Mouse (Mus musculus): ENCODE measurements at regions not wholly inside any gene's neighbourhood (a gene's known extent, or its start where the extent isn't known, plus 50 kb on each side); places are given as distances from the start of the nearest gene placed in this dataset.

DNA sequence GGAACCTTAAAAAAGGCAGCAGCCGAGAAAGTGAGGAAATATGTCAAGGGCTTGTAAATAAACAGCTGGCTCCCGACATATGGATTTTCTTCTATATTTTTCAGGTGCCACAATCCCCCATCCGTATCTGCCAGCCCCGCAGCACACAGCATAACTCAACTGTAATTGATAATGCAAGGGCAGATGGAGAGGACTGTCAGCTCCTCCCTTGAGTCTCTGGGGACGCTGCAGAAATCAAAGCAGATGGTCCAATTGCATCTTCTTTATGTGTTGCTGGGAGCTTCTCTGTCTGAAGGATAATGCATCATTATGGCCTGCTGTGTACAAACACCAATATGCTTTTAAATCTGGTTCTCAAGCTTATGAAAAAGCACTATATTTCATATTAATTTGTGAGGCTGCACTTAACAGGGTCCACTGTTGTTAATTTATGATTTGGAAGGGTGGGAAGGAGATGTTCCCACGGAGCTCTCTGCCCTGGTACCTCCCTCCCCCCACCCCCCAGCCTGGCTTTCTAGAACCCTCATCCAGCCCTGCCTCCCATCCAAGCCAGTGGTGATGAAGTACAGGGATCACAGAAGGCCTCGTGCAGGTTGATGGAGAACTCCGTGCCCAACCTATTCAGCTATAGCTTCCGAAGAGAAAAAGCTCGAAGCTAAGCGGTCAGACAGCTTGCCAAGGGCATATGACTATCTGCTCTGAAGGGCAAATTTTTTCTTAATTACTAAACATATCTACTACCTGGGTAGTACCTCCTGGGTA lies 603.7 kb downstream of the Tox3 start:
- DNase-seq, result no peak

GRCm38 (mm10) chr8:89738657-89739056 lies 609.5 kb downstream of the Tox3 start:
- DNase-seq, result no peak

DNA sequence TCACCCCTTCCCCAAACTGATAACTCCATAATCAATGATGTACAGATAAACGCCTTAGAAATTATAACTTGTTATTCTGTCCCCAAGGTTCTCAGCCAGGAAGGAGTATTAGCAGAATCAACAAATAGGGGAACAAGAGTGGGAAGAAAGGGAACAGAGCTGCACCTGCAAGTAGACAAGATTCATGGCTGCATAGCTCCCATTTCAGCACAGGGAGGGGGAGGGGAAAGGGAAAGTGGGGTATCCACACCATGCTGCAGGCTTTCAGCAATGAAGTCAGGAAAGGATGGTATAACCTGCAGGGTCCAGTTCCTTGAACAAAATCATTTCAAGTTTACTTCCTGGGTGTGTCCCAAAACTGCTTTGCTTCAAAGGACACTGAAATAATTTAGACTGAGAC lies 610.5 kb downstream of the Tox3 start:
- no peak for DNase-seq

GRCm38 (mm10) chr8:89727252-89727651 lies 620.9 kb downstream of the Tox3 start:
- DNase-seq, result no peak

DNA sequence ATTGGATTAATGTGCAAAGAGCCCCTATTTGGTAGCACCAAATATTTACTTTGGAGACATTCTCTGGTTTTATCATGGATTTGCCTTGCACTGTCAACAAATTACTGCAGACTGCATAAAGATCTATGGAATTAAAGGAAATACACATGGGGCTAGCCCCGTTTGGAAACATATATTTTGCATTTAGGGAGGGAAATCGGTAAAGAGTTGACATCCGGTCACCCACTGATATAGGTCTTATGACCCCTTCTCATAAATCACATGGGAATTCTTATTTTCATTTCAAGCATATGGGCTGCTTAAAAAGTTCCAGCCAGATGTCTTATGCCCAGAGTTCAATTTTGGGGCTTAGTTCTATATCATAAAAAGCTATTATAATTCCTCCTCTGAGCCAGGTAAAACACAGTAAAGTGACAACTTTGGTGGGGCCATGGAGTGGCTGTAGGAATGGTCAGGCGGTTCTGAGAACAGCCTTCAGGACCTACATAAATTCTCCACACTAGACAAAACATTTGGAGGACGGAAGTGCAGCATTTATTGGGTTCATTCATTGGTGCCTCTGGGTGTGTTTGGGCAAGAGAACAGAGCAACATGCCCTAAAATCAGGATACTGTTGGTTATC lies 626.3 kb downstream of the Tox3 start:
- DNase-seq, result no peak

- DNase-seq, result no peak
Observed at GRCm38 (mm10) chr8:89713880-89714279, 634.3 kb downstream of the Tox3 start.

GRCm38 (mm10) chr8:89707341-89707928 lies 640.7 kb downstream of the Tox3 start:
- no peak for DNase-seq

GRCm38 (mm10) chr8:89685696-89686095 lies 641.7 kb upstream of the Sall1 start:
- no peak for DNase-seq

- DNase-seq, result no peak
Observed at GRCm38 (mm10) chr8:89680937-89681336, 637.0 kb upstream of the Sall1 start.

DNA sequence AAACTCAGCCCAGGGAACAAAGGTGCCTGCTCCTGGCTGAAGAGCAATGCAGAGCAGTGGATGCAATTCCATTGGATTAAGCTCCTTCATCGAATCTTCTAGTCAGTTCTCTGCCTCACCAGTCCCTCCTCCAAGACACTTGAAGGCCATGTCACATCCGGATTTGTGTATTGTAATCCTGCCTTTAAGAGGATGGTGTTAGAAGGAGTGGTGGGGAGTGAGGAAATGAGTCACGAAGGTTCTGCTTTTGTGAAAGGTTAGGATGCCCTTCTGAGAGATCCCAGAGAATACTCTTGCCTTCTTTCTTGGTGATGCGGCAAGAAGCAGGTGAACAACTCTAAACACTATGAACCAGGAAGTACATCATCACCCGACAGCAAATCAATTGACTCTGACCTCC lies 636.4 kb upstream of the Sall1 start:
- DNase-seq, result no peak

DNA sequence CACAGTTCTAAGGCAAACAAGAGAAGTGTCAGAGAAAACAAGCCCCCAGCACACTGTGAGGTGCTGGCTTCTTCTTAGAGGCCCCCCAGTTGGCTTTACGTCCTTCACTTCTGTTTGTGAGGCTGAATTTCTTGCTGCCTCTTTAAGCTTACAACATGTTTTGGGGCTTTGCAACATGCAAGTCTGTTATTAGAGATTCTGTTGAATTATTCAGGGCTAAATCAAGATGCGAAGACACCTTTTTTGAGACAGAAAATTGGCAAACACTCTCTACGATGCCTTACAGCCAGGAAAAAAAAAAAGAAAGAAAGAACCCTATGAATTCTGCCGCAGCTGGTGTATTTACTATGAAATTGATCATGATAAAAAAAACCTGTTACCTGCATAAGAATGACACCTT lies 635.6 kb upstream of the Sall1 start:
- no peak for DNase-seq

- DNase-seq, result no peak
Observed at GRCm38 (mm10) chr8:89677266-89677665, 633.3 kb upstream of the Sall1 start.

GRCm38 (mm10) chr8:89673911-89674310 lies 629.9 kb upstream of the Sall1 start:
- no peak for DNase-seq

GRCm38 (mm10) chr8:89672631-89673030 lies 628.7 kb upstream of the Sall1 start:
- no peak for DNase-seq

DNA sequence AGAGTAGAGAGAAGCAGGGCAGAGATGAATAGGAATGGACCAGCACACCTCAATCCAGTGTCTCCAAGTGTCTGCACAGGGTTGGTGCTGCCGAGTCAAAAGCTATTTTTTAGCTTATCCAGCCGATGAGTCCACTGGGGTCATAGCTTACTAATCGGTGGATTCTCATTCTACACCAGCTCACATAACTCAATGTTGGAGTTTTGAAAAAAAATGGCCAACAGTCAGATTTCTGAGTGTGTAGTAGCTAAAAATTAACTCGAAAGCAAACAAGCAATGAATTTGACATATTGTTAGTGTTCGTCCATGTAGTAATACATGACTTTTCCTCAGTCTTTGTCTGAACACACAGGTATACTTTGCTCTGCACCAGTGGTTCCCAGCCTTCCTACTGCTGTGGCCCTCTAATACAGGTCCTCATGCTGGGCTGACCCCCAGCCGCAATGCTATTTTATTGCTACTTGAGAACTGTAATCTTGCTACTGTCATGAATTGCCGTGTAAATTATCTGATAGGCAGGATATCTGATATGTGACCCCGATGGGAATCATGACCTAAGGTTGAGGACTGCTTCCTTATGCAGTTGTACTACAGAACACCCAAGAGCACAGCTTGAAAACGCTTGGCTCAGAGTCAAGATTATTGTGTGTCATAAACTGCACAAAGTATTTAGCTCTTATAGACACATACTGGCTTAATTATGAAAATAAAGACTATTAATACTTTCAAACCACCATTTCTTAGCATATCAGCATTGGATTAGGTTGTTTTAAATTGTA lies 621.1 kb upstream of the Sall1 start:
- no peak for DNase-seq

DNA sequence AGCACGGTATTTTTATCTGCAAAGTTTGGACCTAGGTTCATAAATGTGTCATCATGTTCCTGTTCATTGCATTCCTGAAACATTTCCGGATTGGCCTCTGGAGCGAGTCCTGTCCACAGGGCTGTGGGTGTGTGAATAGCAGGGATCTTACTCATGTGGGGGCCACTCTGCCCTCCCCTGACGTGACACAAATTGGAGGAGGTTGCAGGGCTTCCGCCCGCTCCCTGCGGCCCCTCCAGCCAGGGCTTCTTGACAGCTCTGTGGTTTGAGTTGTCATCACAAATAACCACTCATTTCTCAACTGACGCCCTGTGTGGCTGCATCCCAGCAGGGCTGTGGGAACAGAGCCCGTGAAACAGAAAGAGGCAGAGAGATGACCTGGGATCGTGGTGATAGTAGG lies 619.9 kb upstream of the Sall1 start:
- DNase-seq, result peak; percentile 6

DNA sequence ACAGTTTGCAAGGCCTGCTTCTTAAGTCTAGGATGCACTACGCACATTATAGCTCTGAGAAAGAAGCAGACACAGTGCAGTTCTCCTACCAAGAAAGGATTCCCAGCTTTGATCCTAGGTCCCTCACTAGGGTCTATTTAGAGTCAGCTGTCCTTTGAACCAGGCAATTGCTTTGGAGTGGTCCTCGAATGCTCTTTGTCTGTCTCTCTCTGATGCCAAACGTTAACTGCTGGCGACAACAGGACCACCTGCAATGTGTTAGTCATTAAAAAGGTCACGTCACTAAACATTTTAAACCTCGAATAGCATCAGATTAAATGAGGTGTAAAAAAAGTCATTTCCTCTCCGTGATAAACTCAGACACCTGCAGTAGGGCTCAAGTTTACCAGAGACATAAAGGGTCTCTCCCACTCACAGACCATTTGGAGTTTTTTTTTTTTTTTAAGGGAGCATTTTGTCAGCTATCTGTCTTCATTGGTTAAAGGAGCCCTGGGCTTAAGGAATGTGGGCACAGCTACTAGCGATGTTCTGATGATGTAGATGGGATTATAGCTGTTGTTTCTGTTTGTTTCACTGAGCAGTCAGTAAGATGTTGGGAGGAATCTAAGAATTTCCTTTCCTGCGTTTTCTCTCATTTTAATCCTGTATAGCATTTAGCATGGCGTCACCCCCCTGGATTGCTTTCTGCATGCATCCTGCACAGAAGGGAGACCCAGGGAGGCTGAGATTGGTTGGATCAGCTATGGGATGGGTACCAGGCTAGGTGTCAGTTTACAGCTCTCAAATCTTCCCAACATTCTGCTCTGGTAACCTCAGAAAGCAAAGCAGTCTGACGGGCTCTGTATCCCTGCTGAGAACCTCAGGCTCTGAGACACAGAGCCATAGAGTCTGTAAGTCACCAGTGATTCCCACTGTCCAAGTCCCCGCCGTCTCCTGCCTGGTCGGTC lies 615.3 kb upstream of the Sall1 start:
- DNase-seq, result no peak

GRCm38 (mm10) chr8:89655369-89655768 lies 611.4 kb upstream of the Sall1 start:
- DNase-seq, result no peak

DNA sequence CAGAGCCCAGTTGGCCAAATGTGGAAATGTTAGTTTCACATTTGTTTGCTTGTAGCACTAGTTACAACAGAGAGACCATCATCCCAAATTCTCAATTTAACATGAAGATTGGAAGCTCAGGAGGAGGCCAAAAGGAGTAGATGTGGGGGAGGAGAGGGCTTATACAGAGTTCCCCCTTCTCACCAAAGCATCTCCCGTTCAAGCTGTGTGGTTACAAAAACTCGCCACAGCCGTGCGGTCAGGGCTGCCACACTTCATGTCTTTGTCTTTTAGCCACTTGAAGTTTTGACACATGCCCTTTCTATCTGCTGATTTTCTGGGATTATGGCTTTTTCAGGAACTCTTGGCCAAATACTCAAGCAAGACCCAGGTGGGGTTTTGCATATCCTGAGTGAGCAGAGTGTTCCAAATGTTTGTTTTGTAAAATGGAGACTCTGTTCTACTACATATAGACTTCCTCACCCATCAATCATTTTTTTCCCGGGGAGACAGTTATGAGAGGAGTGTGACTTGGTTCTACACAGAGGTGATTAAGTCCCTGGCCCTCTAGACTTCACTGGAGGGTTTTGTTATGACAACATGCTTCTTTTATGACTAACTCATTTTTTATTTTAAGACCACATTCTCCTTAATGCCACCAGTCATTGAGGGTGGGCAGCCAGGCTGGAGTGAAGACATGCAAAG lies 605.4 kb upstream of the Sall1 start:
- no peak for DNase-seq

GRCm38 (mm10) chr8:89646946-89647345 lies 603.0 kb upstream of the Sall1 start:
- DNase-seq, result no peak

GRCm38 (mm10) chr8:89641339-89641738 lies 597.4 kb upstream of the Sall1 start:
- DNase-seq, result no peak

DNA sequence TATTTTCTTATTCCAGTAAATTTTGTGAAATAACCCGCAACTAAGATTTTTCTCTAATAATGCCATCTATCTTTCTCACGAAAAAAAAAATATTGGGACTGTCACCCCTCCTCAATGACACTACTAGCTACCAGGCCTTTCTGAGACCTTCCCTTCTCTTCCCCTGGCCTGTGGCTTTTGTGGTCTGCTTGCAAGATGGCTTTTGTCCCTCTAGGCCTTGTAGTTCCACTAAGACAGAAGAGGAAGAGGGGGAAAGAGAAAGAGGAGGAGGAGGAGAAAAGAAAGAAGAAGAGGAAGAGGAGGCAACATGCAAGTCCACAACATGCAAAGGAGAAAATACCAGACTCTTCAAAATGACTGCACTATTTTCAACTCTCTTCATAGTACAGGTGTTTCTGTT lies 590.9 kb upstream of the Sall1 start:
- no peak for DNase-seq

Data from thymus, postnatal 25 days (tissue).